Mouse (Mus musculus) ES-Bruce4 (cell line): ENCODE data around the gene Ushbp1.

Experiments used
- CTCF ChIP-seq: IDR thresholded peaks from one replicate; pipeline ENCODE4 v1.8.1; 2011; ENCODE audit warnings: low read depth, low read length
- POLR2A ChIP-seq: IDR thresholded peaks from one replicate; pipeline ENCODE4 v1.8.1; 2011; ENCODE audit warnings: low read length; ENCODE audit not compliant: insufficient read depth

- TF ChIP-seq CTCF (no peak), POLR2A (no peak)
Measured at GRCm38 (mm10) chr8:71374616-71375206, 20.9 kb downstream of the Ushbp1 start.
